Mouse (Mus musculus): ENCODE measurements around the gene Banp.

The Banp gene

DNA sequence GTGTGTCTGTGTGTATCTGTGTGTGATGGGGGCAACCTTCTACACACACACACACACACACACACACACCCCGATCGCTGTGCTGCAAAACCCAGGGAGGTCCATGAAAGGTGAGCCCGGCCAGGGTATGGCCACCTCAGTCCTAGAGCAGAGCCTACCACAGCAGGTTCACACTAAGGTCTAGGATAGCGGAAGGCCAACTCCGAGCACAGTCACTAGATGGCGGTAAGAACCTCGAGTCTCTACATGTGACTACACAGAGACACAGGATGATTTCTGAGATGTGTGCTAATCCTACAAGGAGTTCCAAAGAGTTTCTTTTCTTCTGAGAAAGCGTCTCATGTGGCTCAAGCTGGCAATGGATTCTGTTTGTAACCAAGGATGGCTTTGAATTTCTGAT lies 22.2 kb upstream of the Banp start:
- peak; percentile 93 for DNase-seq

- DNase-seq = no peak
These were observed 19.5 kb upstream of the Banp start for GRCm38 (mm10) chr8:121930047-121930446.

DNA sequence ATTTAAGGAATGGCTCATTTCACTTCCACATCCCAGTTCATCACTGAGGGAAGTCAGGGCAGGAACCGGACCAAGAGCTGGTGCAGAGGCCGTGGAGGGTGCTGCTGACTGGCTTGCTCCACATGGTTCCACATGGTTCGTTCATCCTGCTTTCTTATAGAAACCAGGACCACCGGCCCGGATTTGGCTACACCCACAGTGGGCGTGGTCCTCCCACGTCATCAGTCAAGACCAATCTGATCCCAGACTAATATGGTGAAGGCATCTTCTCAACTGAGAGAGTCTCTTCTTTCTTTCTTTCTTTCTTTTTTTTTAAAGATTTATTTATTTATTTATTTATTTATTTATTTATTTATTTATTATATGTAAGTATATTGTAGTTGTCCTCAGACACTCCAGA lies 18.0 kb upstream of the Banp start:
- DNase-seq = no peak

GRCm38 (mm10) chr8:121932026-121932667 lies 17.4 kb upstream of the Banp start:
- DNase-seq = peak; percentile 93

DNA sequence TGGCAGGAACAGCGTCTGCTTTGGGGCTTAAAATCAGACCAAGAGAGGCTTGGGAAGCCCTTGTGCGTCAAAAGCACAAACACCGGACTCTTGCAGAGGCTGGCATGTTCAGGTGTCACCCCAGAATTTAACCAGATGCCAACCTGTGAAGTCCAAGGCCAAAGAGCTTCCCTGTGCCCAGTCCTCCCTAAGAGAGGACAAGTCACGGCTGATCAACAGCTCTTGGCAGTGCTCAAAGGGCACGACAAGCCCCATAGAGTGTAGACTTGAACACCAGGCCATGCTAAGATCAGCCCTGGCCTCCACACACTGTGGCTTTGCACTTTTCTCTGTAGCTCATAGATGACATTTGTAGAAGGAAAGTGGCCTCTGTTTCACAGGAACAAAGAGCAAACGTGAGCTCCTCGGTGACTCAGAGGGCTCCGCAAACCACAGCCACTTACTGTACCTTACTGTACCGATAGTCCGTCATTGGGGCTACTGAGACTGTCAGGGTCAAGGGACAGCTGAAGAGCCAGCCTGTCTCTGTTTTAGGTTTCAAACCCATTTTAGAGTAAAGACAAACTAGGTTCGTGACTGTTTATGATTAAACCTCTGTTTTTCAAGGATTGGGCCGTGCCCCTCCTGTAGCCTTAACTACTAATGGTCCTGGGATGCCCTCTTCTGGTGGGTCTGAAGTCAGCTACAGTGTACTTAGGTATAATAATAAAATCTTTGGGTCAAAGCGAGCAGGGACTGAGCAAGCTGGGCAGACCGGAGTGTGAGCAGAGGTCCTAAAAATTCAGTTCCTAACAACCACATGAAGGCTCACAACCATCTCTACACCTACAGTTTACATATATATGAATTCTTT lies 16.7 kb upstream of the Banp start:
- DNase-seq = no peak

- DNase-seq = no peak
These were observed 15.0 kb upstream of the Banp start for GRCm38 (mm10) chr8:121934506-121934905.

- DNase-seq = no peak
These were observed 14.6 kb upstream of the Banp start for GRCm38 (mm10) chr8:121934923-121935322.

DNA sequence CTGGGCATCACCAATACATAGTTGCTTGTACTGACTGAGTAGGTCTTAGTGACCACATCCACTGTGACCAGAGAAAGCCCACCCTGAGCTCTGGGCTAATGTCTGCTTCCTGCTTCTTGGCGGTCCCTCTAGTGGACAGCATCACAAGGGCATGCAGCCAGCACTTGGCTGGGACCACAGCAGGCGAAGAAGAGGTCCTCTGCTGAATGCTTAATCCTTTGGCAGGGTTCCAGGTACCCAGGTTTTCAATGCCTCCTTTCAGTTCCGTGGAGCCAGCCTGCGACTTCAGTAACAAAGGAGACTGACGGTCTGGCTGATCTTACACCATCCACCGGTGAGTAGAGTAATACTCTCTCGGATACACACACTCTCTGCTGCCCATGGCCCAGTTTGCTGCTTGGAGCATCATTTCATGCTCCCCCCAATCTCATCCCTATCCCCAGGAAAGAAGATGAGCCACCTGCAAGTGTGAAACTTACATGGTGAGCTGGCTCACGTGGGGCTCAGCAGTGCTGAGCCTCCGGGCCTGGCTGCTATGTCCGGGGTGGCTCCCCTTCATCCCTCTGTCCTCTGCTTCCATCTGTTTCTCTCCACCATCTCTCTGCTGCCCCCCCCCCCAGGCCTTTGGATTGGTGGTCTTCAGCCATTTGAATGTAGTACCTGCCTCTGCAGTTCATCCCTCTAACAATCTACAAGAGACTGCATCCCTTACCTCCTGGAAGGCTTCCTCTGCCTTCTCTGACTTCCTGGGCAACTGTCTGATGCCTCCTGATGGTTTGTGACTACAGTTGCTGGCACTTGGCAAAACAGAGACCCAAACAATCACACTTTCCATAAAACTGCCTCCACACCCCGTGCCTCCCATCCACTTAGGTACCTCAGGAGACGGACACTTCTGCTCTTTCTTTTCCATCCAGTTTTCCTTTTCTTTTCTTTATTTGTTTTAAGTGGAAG lies 13.9 kb upstream of the Banp start:
- no peak for DNase-seq

- DNase-seq = peak; percentile 94
These were observed 13.2 kb upstream of the Banp start for GRCm38 (mm10) chr8:121936391-121936790.

DNA sequence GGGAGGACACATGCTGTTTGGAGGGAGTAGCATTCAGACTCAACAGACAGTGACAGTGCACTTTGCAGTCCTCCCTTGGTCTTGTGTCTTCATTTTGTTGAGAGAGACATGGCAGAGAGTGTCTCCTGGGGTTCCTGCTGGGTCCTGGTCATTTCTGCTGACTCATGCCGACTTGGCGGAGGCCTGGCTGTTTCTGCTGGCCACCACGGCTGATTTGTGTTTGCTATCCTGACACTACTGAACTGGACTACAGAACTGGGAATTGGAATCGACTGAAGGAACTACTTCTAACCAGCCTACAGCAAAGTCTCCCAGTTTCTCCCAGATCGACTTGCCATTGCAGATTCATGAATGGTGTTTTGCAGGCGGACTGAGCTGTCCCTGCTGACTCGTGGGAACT lies 10.8 kb upstream of the Banp start:
- DNase-seq = no peak

GRCm38 (mm10) chr8:121943057-121943540 lies 6.5 kb upstream of the Banp start:
- peak; percentile 96 for DNase-seq

DNA sequence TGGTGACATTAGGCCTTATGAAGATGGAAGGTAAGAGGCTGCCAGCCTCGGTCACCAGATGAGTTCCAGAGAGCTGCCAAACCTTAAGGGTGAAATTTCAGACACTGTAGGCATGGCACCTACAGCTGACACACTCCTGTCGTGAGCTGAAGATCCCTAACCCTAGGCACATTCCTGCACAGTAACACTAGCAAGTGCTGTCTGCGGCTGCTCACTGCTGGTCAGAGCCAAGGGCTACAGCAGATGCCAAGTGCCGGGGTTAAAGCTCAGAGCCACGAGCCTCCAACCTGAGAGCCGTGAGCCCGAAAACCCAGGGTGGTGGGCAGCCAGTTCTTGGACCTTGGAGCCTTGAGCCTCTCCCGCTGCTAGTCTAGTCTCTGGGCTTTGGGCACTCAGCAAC lies 5.8 kb upstream of the Banp start:
- no peak for DNase-seq

DNA sequence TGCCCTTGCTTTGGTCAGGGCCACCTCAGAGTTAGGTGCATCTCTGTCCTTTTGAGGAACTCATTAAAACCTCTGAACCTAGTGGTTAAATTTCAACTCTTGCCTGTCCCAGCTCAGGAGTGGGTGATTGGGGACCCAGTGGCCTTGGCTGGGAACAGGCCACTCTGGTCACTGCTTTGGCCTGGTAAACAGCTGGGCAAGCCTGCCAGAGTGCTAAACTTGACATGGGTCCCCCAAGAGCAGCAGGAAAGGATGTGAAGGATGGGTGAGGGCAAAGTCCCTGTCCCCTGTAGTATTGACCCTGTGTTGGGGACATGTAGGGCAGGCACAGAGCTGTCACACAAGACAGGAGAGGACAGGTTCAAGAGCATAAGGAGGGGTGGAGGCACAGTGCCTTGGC lies 4.7 kb upstream of the Banp start, which contains the start of gene Car5a:
Car5a (minus strand) TSS at position 74 of the 400 bp plus-strand sequence.
- DNase-seq = no peak

DNA sequence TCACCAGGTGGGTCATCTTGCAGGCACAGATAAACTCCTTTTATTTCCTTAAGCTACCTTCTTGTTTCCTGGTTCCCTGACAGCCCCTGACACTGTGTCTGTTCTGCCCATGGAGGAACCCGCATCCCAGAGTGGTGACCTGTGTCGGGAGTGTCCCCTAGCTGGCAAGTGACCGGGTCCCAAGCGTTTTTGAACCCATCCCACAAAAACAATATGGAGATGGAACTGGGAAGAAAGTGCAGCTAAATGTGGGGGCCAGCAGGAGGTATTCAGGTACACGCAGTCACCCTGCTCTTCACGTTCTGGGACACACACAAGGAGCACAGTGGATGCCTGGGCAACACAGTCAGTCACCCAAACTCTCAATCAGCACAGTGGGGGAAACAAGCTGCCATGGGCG lies 3.2 kb upstream of the Banp start:
- DNase-seq = peak; percentile 93

DNA sequence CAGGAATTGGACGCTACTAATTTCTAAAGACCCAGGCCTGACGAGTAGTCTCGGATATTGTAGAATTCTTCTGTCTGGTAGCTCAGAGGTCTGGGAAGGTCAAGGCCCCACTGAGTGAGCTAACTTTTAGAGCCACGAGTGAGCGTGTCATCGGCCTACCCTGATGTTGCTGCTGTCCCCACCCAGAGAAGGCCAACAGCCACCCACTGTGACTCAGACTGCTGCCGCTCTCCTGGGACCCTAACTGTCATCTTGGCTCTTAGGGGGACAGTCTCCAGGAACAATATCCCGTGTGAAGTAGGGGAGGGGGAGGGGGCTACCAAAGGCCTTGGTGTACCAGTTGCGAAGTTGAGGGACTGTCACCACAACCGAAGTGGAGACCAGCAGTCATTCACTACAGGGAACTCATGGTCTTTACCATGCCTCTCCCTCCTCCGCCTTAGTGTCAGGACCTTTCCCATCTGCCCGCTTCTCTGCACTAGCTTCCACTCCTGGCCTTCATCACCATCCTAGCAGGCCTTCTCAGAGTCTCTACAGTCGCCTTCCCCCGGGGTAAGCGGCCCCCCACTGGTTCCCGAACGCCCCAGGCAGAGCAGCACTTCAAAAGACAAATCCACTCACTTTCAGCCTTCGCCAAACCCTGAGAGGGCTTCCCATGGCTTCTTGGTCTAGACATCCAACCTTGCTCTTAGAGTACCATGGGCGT lies 2.4 kb upstream of the Banp start:
- DNase-seq = peak; percentile 93

GRCm38 (mm10) chr8:121947753-121948141 lies 1.8 kb upstream of the Banp start:
- DNase-seq = peak; percentile 100

- peak; percentile 96 for DNase-seq
These were observed 1.0 kb upstream of the Banp start for GRCm38 (mm10) chr8:121948321-121949145.

- DNase-seq = peak; percentile 100
These were observed 595 bp downstream of the Banp start for GRCm38 (mm10) chr8:121949941-121950748.

GRCm38 (mm10) chr8:121950749-121951655 lies 1.5 kb downstream of the Banp start:
- DNase-seq = peak; percentile 98
